22 mouse cellular contexts compared by ENCODE assay signal in genomic region chr1:127344913-127345312, GRCm38 (mm10).
DNase-seq lines count a peak whose midpoint lies in the region; ATAC-seq lines count a peak whose summit lies in the region.
"Had no signal": no experiment of that assay in that cellular context is flagged by ENCODE, and none has a peak within 500 bp of the region (broad histone marks: within the 10 kb centered on the region; RNA-seq: fewer than 3 reads in every experiment).

No protein-coding gene starts in this region.

- H3K27ac ChIP-seq in heart, embryonic 13.5 days (replicated peaks), result peak overlapping the region; percentile 32; the same call in 1 of the 2 replicates
- H3K27ac ChIP-seq in forebrain, embryonic 16.5 days (ENCODE audit: low read length), result no peak overlapping the region
- H3K27ac ChIP-seq in liver, embryonic 12.5 days, result no peak overlapping the region
- H3K27ac ChIP-seq: hindbrain, embryonic 13.5 days; limb, embryonic 12.5 days; liver, embryonic 13.5 days; macrophage; midbrain, embryonic 13.5 days; stomach, embryonic 15.5 days had no signal

- H3K4me3 ChIP-seq in heart, embryonic 13.5 days, result no peak overlapping the region
- no peak overlapping the region for H3K4me3 ChIP-seq in forebrain, embryonic 16.5 days (replicated peaks; ENCODE audit: low read length)
- H3K4me3 ChIP-seq in liver, embryonic 12.5 days, result no peak overlapping the region
- H3K4me3 ChIP-seq: erythroblast, embryonic 14.5 days; hindbrain, embryonic 13.5 days; limb, embryonic 12.5 days; liver, embryonic 13.5 days; midbrain, embryonic 13.5 days; stomach, embryonic 15.5 days had no signal

- WGBS in heart, embryonic 13.5 days, result 45% methylated on average over 9 of the region's 9 CpGs
- 87% methylated on average over 9 of the region's 9 CpGs for WGBS in forebrain, embryonic 16.5 days
- 40% methylated on average over 9 of the region's 9 CpGs for whole genome bisulfite sequencing in liver, embryonic 12.5 days (ENCODE audit: insufficient replicate concordance)

- no peak for DNase-seq in heart, adult 9 months (ENCODE audit: low spot score in 2 of 2)
- DNase-seq in A20 (ENCODE audit: low read depth, low spot score) (peak; percentile 41), adipocyte (ENCODE audit: low spot score) (peak; percentile 20)
- peak; percentile 24 for DNase-seq in naive thymus-derived CD4-positive, alpha-beta T cell, adult 2 months (ENCODE audit: low read depth)
- no peak for DNase-seq in adrenal gland, postnatal 36 days
- DNase-seq: adrenal gland, adult 2 months; cerebellum, adult 9-10 months; kidney, postnatal 4 days; layer of hippocampus, adult 9-11 months; liver, embryonic 13.5 days; lung, embryonic 14.5 days; right cerebral cortex, postnatal 14 days had no signal

- no peak overlapping the region for H3K4me2 ChIP-seq in heart, embryonic 13.5 days
- no peak overlapping the region for H3K4me2 ChIP-seq in forebrain, embryonic 16.5 days (ENCODE audit: low read length)
- H3K4me2 ChIP-seq in liver, embryonic 12.5 days, result no peak overlapping the region
- H3K4me2 ChIP-seq: hindbrain, embryonic 13.5 days; limb, embryonic 12.5 days; liver, embryonic 13.5 days; lung, embryonic 14.5 days; midbrain, embryonic 13.5 days; stomach, embryonic 15.5 days had no signal

- peak overlapping the region; percentile 24; the same call in 1 of the 2 replicates for H3K9ac ChIP-seq in heart, embryonic 13.5 days
- H3K9ac ChIP-seq in forebrain, embryonic 16.5 days (replicated peaks; ENCODE audit: low read depth, low read length), result no peak overlapping the region
- no peak overlapping the region for H3K9ac ChIP-seq in liver, embryonic 12.5 days
- H3K9ac ChIP-seq: hindbrain, embryonic 13.5 days; limb, embryonic 12.5 days; liver, embryonic 13.5 days; lung, embryonic 14.5 days; midbrain, embryonic 13.5 days; stomach, embryonic 15.5 days had no signal

- H3K9me3 ChIP-seq in heart, embryonic 13.5 days, result no peaks in the 10 kb centered on the region
- H3K9me3 ChIP-seq in forebrain, embryonic 16.5 days (ENCODE audit: control insufficient read depth, low read length), result no peaks in the 10 kb centered on the region
- H3K9me3 ChIP-seq in liver, embryonic 12.5 days (replicated peaks), result no peaks in the 10 kb centered on the region
- H3K9me3 ChIP-seq: hindbrain, embryonic 13.5 days; limb, embryonic 12.5 days; liver, embryonic 13.5 days; midbrain, embryonic 13.5 days; stomach, embryonic 15.5 days had no signal

- no peak for ATAC-seq in heart, embryonic 13.5 days (ENCODE audit: extremely low read depth, insufficient number of reproducible peaks, low FRiP score, low TSS enrichment)
- no peak for ATAC-seq in forebrain, embryonic 16.5 days
- no peak for ATAC-seq in liver, embryonic 12.5 days
- ATAC-seq: intestine, embryonic 16.5 days had no signal

- no peaks in the 10 kb centered on the region for H3K27me3 ChIP-seq in heart, embryonic 13.5 days (replicated peaks)
- no peaks in the 10 kb centered on the region for H3K27me3 ChIP-seq in forebrain, embryonic 16.5 days (replicated peaks; ENCODE audit: control insufficient read depth, insufficient read depth, low read length)
- no peaks in the 10 kb centered on the region for H3K27me3 ChIP-seq in liver, embryonic 12.5 days (replicated peaks)
- H3K27me3 ChIP-seq: hindbrain, embryonic 13.5 days; limb, embryonic 12.5 days; liver, embryonic 13.5 days; midbrain, embryonic 13.5 days; stomach, embryonic 15.5 days had no signal

- H3K36me3 ChIP-seq in heart, embryonic 13.5 days, result no peaks in the 10 kb centered on the region
- H3K36me3 ChIP-seq in forebrain, embryonic 16.5 days (ENCODE audit: control insufficient read depth, insufficient read depth), result no peaks in the 10 kb centered on the region
- no peaks in the 10 kb centered on the region for H3K36me3 ChIP-seq in liver, embryonic 12.5 days
- H3K36me3 ChIP-seq: hindbrain, embryonic 13.5 days; limb, embryonic 12.5 days; liver, embryonic 13.5 days; midbrain, embryonic 13.5 days; stomach, embryonic 15.5 days had no signal

- H3K4me1 ChIP-seq in heart, embryonic 13.5 days, result peaks cover 70% of the 10 kb centered on the region
- no peaks in the 10 kb centered on the region; the same call in 1 of the 2 replicates for H3K4me1 ChIP-seq in forebrain, embryonic 16.5 days (replicated peaks; ENCODE audit: control insufficient read depth, insufficient read depth, low read length)
- H3K4me1 ChIP-seq in liver, embryonic 12.5 days, result peaks cover 13% of the 10 kb centered on the region
- H3K4me1 ChIP-seq: midbrain, embryonic 13.5 days; stomach, embryonic 15.5 days had no signal

Comparison
In these comparisons a context has a peak if more than half of its experiments do, and no peak if none do; other contexts are left out.
1. DNase-seq: peak in A20 (single experiment), adipocyte (single experiment) and naive thymus-derived CD4-positive, alpha-beta T cell, adult 2 months (single experiment); none in heart, adult 9 months (0 of 2) and adrenal gland, postnatal 36 days (0 of 2).